Mouse (Mus musculus) testis, adult 2 months (tissue): ENCODE results near the gene Tusc2. TPM values are rescaled to one million over a fixed set of nuclear protein-coding genes. Genes with fewer than 3 reads are reported as not detected.
A peak's percentile ranks its signal among the peaks of the same experiment; 100 is the strongest.

Experiments used
- H3K27ac ChIP-seq: fragments of 200-500 bp; 2 replicates; pipeline ENCODE4 v1.5.1; 2012; ENCODE audit warnings: low read depth, low read length; ENCODE audit not compliant: control insufficient read depth, insufficient read depth
- H3K27me3 ChIP-seq: fragments of 200-500 bp; 2 replicates; pipeline ENCODE4 v1.6.1; 2012; ENCODE audit warnings: mild to moderate bottlenecking, low read length, moderate library complexity; ENCODE audit not compliant: control insufficient read depth, insufficient read depth
- H3K36me3 ChIP-seq: fragments of 200-500 bp; 2 replicates; pipeline ENCODE4 v1.6.1; 2012; ENCODE audit warnings: mild to moderate bottlenecking, low read length; ENCODE audit not compliant: control insufficient read depth, insufficient read depth
- H3K4me1 ChIP-seq: fragments of 200-500 bp; 2 replicates; pipeline ENCODE4 v1.6.1; 2012; ENCODE audit warnings: low read length; ENCODE audit not compliant: control insufficient read depth, insufficient read depth
- H3K4me3 ChIP-seq: fragments of 200-500 bp; 2 replicates; pipeline ENCODE4 v1.5.1; 2012; ENCODE audit warnings: low read depth, mild to moderate bottlenecking, low read length, moderate library complexity, mixed read lengths; ENCODE audit not compliant: control insufficient read depth
- CTCF ChIP-seq: fragments of 200-500 bp; IDR thresholded peaks from 2 replicates; pipeline ENCODE4 v1.5.1; 2012; ENCODE audit warnings: low read depth, mild to moderate bottlenecking, inconsistent platforms, low read length, moderate library complexity; ENCODE audit not compliant: control insufficient read depth, insufficient read depth, insufficient replicate concordance
- POLR2A ChIP-seq: fragments of 200-500 bp; IDR thresholded peaks from 2 replicates; pipeline ENCODE4 v1.6.1; 2012; ENCODE audit warnings: low read depth, mild to moderate bottlenecking, inconsistent platforms, low read length, moderate library complexity; ENCODE audit not compliant: control insufficient read depth
- polyA plus RNA-seq: library from polyadenylated mRNA; depleted of rRNA; stranded (reverse); fragments of >200 nt; gene quantifications from 2 replicates; pipeline ENCODE4 v1.2.3, GENCODE M21; 2012

Tusc2 gene
- polyA plus RNA-seq, 1 experiment, result 28.4 TPM

- H3K4me3 ChIP-seq, result peak overlapping the region; percentile 93
Observed at GRCm38 (mm10) chr9:107579023-107579900, 16.2 kb downstream of the Tusc2 start.

GRCm38 (mm10) chr9:107580501-107581317, 17.7 kb downstream of the Tusc2 start, which contains the start of gene Hyal3:
Gene Hyal3 (plus strand): TSS chr9:107580818.
- Histone ChIP-seq H3K4me3 (peak within 1 kb of the TSS; percentile 93), H3K27me3 (no peaks in the 10 kb centered on the region), H3K4me1 (peaks cover 8% of the 10 kb centered on the region)

More at GRCm38 (mm10) chr9:107579023-107579900, 16.2 kb downstream of the Tusc2 start:
- H3K4me1 ChIP-seq, result peaks cover 8% of the 10 kb centered on the region
- no peak for TF ChIP-seq CTCF
- TF ChIP-seq POLR2A, result no peak
- no peaks in the 10 kb centered on the region for H3K36me3 ChIP-seq
- H3K27me3 ChIP-seq, result no peaks in the 10 kb centered on the region
- no peak overlapping the region for H3K27ac ChIP-seq

GRCm38 (mm10) chr9:107581584-107581983, 18.5 kb downstream of the Tusc2 start:
- Histone ChIP-seq H3K4me3 (peak overlapping the region; percentile 93), H3K36me3 (no peaks in the 10 kb centered on the region), H3K27ac (no peak overlapping the region), H3K27me3 (no peaks in the 10 kb centered on the region), H3K4me1 (peaks cover 10% of the 10 kb centered on the region)
- no peak for TF ChIP-seq POLR2A
- no peak for TF ChIP-seq CTCF

More at GRCm38 (mm10) chr9:107580501-107581317, 17.7 kb downstream of the Tusc2 start, which contains the start of gene Hyal3:
- TF ChIP-seq POLR2A, result peak; percentile 90
- 0 out of 2 replicates have a peak, but pooled peaks have one; percentile 9 for TF ChIP-seq CTCF
- Histone ChIP-seq H3K27ac (peak within 1 kb of the TSS; percentile 68), H3K36me3 (no peaks in the 10 kb centered on the region)

GRCm38 (mm10) chr9:107582509-107583062, 19.5 kb downstream of the Tusc2 start:
- no peaks in the 10 kb centered on the region for H3K27me3 ChIP-seq
- TF ChIP-seq CTCF, result no peak
- TF ChIP-seq POLR2A, result no peak
- H3K36me3 ChIP-seq, result no peaks in the 10 kb centered on the region
- H3K4me3 ChIP-seq, result peak overlapping the region; percentile 93
- H3K4me1 ChIP-seq, result peaks cover 10% of the 10 kb centered on the region
- H3K27ac ChIP-seq, result no peak overlapping the region

- H3K4me1 ChIP-seq, result peaks cover 10% of the 10 kb centered on the region
- no peak overlapping the region for H3K27ac ChIP-seq
- no peaks in the 10 kb centered on the region for H3K36me3 ChIP-seq
- peak overlapping the region; percentile 93; the same call in 1 of the 2 replicates for H3K4me3 ChIP-seq
- TF ChIP-seq CTCF, result no peak
- no peak for TF ChIP-seq POLR2A
- no peaks in the 10 kb centered on the region for H3K27me3 ChIP-seq
Observed at GRCm38 (mm10) chr9:107583174-107583573, 20.1 kb downstream of the Tusc2 start.

- TF ChIP-seq POLR2A (no peak), CTCF (no peak)
- Histone ChIP-seq H3K4me3 (peak overlapping the region; percentile 14; the same call in 1 of the 2 replicates), H3K36me3 (no peaks in the 10 kb centered on the region), H3K27ac (no peak overlapping the region), H3K27me3 (no peaks in the 10 kb centered on the region), H3K4me1 (peaks cover 6% of the 10 kb centered on the region)
Observed at GRCm38 (mm10) chr9:107586504-107586903, 23.4 kb downstream of the Tusc2 start.
